Mouse (Mus musculus) kidney, adult 2 months (tissue): ENCODE measurements around the gene Cnih4.

ENCODE experiments used
- CTCF ChIP-seq: fragments of 200-500 bp; conservative IDR thresholded peaks from 2 replicates; pipeline ENCODE4 v1.5.1; 2011; ENCODE audit warnings: low read depth, mild to moderate bottlenecking, control low read depth, low read length, moderate library complexity, mixed read lengths; ENCODE audit not compliant: insufficient read depth, insufficient read length
- POLR2A ChIP-seq: fragments of 200-500 bp; IDR thresholded peaks from one replicate; pipeline ENCODE4 v1.6.1; 2011; ENCODE audit warnings: low read depth, low read length, control low read depth

DNA sequence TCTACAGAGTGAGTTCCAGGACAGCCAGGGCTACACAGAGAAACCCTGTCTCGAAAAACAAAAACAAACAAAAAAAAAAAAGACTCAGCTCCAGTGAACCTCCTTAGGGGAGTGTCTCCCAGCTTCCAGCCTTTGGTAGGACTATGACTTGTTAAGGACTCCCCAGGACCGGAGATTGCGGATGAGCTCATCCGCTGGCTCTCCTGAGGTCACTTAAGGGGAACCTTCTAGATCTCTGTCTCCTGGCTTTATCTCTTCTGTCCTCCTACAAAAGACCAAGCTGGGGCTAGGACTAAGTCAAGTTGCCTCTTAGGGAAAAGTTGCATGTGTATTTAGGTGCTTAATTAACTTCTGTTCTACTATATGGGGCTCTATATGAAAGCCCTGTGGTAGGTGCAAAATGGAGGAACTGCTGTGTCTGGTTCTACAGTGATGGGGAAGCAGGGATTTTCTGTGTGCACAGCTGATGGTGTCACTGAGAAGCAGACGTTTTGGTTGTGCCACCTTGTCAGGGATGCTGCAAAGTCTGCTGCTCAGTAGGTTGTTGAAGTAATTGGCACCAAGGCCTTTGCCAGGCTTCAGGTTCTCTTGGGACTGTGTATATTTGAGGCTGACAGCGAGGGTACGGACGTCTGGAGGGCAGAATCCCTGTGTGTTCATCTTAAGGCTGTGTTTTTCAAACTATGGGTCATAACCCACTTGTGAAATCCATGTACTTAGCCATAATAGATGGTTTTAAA, 70.0 kb downstream of the Cnih4 start:
- TF ChIP-seq CTCF (no peak), POLR2A (no peak)
